Mouse (Mus musculus) kidney, adult 2 months (tissue): ENCODE data around the gene Arhgap21.

ENCODE experiments used
- CTCF ChIP-seq: fragments of 200-500 bp; conservative IDR thresholded peaks from 2 replicates; pipeline ENCODE4 v1.5.1; 2011; ENCODE audit warnings: low read depth, mild to moderate bottlenecking, control low read depth, low read length, moderate library complexity, mixed read lengths; ENCODE audit not compliant: insufficient read depth, insufficient read length
- POLR2A ChIP-seq: fragments of 200-500 bp; IDR thresholded peaks from one replicate; pipeline ENCODE4 v1.6.1; 2011; ENCODE audit warnings: low read depth, low read length, control low read depth

GRCm38 (mm10) chr2:20879877-20880605 lies 88.6 kb downstream of the Arhgap21 start:
- TF ChIP-seq CTCF (no peak), POLR2A (no peak)
